Mouse (Mus musculus): ENCODE results near the gene Icosl.
"Not testable (repeated sequence)": the region's sequence is repeated elsewhere in the genome, so short reads cannot be mapped to it uniquely, and the experiment has no call there.

- not testable (repeated sequence) for TF ChIP-seq POLR2A (IDR thresholded peaks at IDR 0.05; ENCODE audit: extremely low read depth, insufficient read depth, low read length); CTCF (IDR thresholded peaks at IDR 0.05; ENCODE audit: low read depth, low read length)
These were observed 49.1 kb upstream of the Icosl start for GRCm38 (mm10) chr10:78019984-78020383.

Measured in liver, adult 2 months (tissue).